Mouse (Mus musculus): ENCODE data around the gene Obscn.

GRCm38 (mm10) chr11:58961364-58962177, 174.6 kb downstream of the Obscn start:
- no peak for TF ChIP-seq MAX (IDR thresholded peaks at IDR 0.05; ENCODE audit: low read length)
- TF ChIP-seq ELF1 (IDR thresholded peaks at IDR 0.05; ENCODE audit: low read depth, low read length) = no peak
- no peak for TF ChIP-seq UBTF (IDR thresholded peaks at IDR 0.05; ENCODE audit: borderline replicate concordance, insufficient read depth, low read depth, low read length)
- TF ChIP-seq GATA1 (IDR thresholded peaks at IDR 0.05; ENCODE audit: low read depth, low read length) = no peak
- TF ChIP-seq POLR2A (IDR thresholded peaks at IDR 0.05; ENCODE audit: control insufficient read depth in 1 of 2, insufficient read depth in 1 of 2, low read depth in 1 of 2, low read length in 2 of 2, poor library complexity in 1 of 2) = no peak
- no peak for TF ChIP-seq EP300 (IDR thresholded peaks at IDR 0.05; ENCODE audit: low read depth in 1 of 2, low read length in 2 of 2)
- TF ChIP-seq SMC3 (IDR thresholded peaks at IDR 0.05; ENCODE audit: low read depth, low read length) = no peak
- no peak for TF ChIP-seq CTCF (IDR thresholded peaks at IDR 0.05 in 2 of 3, conservative IDR thresholded peaks at IDR 0.05 in 1 of 3; ENCODE audit: control insufficient read depth in 1 of 3, insufficient read depth in 1 of 3, low read depth in 2 of 3, low read length in 3 of 3, poor library complexity in 1 of 3, severe bottlenecking in 1 of 3)
- TF ChIP-seq RAD21 (IDR thresholded peaks at IDR 0.05; ENCODE audit: low read depth, low read length) = no peak
- TF ChIP-seq HCFC1 (IDR thresholded peaks at IDR 0.05; ENCODE audit: low read depth, low read length) = no peak
- no peak for TF ChIP-seq NELFE (IDR thresholded peaks at IDR 0.05; ENCODE audit: low read depth, low read length)
- no peak for TF ChIP-seq POLR2AphosphoS5 (IDR thresholded peaks at IDR 0.05; ENCODE audit: borderline replicate concordance, low read depth, low read length)
- TF ChIP-seq MAZ (IDR thresholded peaks at IDR 0.05; ENCODE audit: low read depth, low read length) = no peak

Data from MEL (cell line).